Mouse (Mus musculus): Measurements from ENCODE around the gene Padi2.

- TF ChIP-seq MYOD1 (IDR thresholded peaks at IDR 0.05; ENCODE audit: control insufficient read depth, insufficient read length, low read depth) (no peak), CTCF (IDR thresholded peaks at IDR 0.05; ENCODE audit: control insufficient read depth, insufficient read depth, insufficient read length) (no peak), USF1 (IDR thresholded peaks at IDR 0.05; ENCODE audit: low read depth) (no peak), CEBPB (IDR thresholded peaks at IDR 0.05; ENCODE audit: low read depth) (no peak), MAX (IDR thresholded peaks at IDR 0.05) (no peak), MYOG (IDR thresholded peaks at IDR 0.05; ENCODE audit: control insufficient read depth, extremely low read depth, insufficient read length) (no peak), FOSL1 (IDR thresholded peaks at IDR 0.05; ENCODE audit: insufficient read depth, low read length, poor library complexity, severe bottlenecking) (no peak)
These were observed 71.1 kb downstream of the Padi2 start for GRCm38 (mm10) chr4:140977278-140977677.

Measured in C2C12 (cell line).